Mouse (Mus musculus) adrenal gland, postnatal 36 days (tissue): ENCODE results near the gene Chil4. TPM values are rescaled to one million over a fixed set of nuclear protein-coding genes. Genes with fewer than 3 reads are reported as not detected.
"Not testable (repeated sequence)": the region's sequence is repeated elsewhere in the genome, so short reads cannot be mapped to it uniquely, and the experiment has no call there.

Source experiments
- DNase-seq, 2 experiments: peaks; one replicate each; pipeline ENCODE4 v3.0.0; 2021; ENCODE audit warnings: mixed read lengths in 1 of 2
- long read RNA-seq, 2 experiments: library from polyadenylated mRNA; stranded (forward); transcript quantifications; one replicate each; pipeline ENCODE4 v2.0.0; 2021; ENCODE audit warnings: borderline sequencing depth in 2 of 2
- total RNA-seq, 2 experiments: library from RNA; stranded (reverse); gene quantifications; 2 replicates each; pipeline ENCODE4 v1.2.3; 2021

Chil4 gene
- total RNA-seq = not detected
- long read RNA-seq, experiment 1 = 0 reads
- long read RNA-seq, experiment 2 = 0 reads

DNA sequence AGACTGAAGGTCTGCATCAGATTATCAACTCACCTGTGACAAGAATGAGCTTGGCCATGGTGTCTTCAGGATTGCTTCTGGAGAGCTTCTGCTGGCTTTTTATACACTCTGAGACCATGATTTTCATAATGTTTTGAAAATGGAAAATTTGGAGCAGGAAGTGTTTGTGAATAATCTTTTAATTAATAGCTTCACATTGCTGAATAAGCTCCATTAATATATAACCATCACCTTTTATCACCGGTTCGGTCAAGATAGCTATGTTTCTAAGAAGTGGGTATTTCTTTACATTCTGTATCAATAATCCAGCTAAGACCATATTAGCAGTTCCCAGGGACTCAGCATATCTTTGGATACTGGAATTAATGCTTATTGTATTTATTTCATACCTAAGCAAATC, at the start of gene Chil4:
Gene Chil4 (minus strand): TSS at position 101 of the 400 bp plus-strand sequence.
- DNase-seq = no peak

DNA sequence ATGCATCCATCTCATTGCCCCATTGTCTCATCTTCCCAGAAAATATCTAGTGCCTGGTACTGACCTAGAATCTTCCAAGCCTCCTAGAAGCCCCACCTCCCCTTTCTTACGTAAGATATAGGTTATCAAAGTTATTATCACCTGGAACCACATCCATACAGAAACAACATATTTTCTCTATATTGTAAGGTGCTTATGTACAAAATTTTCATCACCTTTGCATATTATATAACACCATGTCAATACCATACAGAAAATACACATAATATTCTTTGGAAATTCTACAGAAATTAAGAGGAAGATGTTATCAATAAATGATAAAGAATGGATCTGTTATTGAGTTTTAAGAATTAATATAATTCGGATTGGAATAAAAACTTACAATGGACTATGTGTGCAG, 46.5 kb upstream of the Chil4 start:
- no peak for DNase-seq

DNA sequence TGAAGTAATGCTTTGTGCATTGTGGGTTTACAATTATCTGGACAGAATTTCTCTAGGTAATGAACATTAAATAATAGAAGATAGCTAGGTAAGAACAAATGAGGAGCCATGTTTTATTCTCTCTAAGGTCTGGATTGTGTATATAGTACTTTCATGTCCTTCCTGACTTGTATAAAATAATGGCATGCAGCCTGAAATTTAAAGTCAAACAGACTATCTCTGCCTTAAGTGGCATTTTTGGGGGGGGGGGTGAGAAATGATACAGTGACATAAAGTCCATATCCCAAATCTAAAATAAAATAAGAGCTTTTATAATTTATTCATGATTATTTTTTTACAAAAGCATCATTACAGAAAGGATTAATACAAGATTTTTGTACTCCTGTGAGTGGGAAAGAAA, 45.5 kb upstream of the Chil4 start:
- DNase-seq = no peak

DNA sequence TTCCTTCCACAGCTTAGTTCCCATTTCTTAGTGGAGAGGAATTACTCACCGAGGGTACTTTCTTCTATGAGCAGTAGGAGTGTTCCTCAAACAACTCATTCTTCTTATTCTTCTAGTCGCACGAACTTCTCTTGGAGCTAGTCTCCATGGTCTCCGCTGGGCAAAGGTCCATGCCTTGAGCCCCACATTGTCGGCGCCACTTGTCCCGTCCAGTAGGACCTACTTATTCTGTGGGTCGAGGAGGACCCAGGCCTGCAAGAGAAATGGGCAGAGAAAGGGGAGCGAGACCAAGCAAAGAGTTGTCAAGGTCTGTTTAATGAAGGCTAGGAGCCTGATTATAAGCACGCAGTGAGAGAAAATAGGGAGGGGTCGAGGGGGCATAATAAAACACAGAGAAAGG, 37.8 kb upstream of the Chil4 start:
- DNase-seq = not testable (repeated sequence)

DNA sequence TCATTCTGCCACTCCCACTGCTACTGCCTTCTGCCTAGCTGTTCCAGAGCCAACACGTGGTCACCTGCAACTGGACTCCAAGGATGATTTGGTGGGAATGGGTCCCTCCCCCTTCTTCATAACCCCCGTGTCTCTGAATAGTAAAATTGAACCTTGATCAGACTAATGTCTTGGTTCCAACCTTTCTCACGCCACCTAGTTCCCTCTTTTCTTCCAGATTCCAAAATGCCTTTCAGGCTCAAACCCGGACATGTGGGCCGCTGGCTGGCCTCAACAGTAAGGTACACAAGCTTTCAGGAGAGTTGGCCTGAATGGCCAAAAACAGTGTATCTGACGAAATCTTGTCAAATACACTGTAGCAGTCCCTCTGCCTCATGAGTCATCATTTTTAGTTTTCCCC, 33.4 kb upstream of the Chil4 start:
- DNase-seq = no peak

DNA sequence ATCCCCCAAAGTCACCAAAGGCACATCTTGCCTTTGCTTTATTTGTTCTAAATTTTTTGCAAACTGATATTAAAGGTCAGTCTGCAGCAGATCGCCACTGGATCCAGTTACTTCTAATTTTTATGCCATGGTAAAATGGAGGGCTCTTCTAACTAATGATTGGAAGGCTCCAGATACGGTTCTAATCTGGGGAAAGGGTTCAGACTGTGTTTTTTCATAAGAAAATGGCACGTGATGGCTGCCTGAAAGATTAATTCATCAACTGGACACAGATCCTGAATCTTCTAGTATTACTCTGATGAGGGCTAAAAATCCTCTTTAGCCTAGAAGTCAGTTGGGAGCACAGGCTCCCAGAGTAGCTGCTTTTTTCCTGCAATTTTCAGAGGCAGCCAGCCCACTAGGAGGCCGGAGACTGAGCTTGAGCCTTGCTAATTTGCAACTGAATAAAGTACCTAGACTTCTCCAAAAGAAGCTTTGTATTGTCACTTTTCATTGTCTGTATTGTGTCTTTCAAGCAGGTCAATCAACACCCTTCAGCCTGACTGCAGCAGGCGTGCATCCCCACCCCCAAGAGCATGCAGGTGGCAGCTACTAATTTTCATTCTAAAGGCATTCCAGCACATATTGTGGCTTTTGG, 31.6 kb upstream of the Chil4 start:
- DNase-seq = not testable (repeated sequence)

DNA sequence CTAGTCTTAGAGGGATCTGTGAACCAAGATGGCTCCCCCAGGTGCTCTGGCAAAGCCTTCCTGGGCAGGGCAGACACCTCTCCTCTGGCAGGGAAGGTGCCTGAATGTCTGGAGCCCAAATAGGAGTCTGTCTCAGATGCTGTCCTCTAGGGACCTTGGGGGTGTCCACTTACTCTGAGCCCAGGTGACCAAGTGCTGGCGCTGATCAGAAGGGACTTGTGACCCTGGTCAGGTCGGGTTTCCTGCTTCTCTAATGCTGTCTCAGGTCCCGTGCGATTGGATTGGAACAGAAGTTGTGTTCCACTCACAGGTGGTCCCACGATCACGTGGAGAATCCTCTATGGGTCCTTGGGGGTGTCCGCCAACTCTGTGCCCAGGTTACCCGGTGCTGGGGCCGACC, 28.1 kb upstream of the Chil4 start:
- not testable (repeated sequence) for DNase-seq

DNA sequence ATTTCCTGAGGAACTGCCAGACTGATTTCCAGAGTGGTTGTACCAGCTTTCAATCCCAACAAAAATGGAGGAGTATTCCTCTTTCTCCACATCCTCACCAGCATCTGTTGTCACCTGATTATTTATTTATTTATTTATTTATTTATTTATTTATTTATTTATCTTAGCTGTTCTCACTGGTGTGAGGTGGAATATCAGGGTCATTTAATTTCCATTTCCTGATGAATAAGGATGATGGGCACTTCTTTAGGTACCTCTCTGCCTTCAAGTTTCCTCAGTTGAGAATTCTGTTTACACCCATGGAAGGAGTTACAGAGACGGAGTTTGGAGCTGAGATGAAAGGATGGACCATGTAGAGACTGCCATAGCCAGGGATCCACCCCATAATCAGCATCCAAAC, 20.9 kb upstream of the Chil4 start:
- not testable (repeated sequence) for DNase-seq

DNA sequence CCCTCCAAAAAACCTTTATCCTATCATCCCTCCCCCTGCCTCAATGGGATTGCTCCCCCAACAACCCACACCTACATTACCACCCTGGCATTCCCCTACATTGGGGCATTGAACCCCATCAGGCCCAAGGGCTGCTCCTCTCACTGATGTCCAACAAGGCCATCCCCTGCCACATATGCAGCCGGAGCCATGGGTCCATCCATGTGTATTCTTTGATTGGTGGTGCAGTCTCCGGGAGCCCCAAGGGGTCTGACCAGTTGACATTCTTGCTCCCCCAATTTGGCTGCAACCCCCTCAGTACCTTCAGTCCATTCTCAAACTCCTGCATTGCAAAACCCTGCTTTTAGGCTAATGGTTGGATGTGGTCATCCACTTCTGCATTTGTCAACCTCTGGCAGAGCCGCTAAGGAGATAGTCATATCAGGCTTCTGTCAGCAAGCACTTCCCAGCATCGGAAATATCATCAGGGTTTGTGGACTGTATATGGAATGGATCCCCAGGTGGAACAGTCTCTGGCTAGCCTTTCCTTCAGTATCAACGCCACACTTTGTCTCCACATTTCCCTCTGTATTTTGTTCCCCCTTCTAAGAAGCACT, 20.0 kb upstream of the Chil4 start:
- no peak for DNase-seq

DNA sequence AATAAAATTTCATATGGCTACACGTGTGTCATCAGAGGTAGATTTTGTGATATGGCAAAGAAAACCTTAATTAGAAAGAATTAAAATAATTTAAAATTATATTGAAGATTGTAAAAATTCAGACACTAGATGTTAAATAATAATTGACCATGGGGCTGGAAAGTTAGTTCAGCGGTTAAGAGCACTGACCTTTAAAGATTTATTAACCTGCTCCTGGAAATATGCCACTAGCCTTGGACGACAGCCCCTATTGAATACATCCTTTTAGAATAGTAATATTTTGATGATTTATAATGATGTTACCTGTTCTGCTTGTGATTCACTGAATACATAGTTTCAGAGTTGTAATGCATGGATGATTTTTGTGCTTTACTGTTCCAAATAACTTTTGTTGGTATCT, 4.1 kb upstream of the Chil4 start:
- DNase-seq = not testable (repeated sequence)

DNA sequence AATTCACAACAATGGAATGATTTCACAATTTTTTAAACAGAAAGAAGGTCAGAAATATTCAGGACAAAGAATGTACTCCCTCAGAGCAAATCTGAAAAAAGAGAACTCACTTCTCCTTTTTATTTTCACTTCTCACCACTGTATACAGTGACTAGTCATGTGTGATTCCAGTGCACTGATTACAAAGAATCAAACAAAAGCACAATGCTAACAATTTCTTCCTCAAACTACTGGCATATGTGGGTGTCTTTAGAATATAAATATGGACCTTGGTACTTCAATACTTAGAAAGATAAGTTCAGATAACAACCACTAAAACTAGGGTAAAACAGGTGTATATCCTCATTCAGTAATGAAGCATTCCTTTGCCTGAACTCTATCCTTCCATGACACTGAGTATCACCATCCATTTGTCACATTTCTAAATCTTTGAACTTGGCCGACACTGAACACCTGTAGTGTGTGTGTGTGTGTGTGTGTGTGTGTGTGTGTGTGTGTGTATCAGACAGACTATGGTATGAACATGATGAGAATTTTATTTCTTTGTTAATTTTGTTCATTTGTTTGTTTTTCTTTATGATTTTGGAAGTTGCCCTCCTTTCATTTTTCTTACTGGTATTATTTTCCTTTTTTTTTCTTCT, 2.4 kb upstream of the Chil4 start:
- no peak for DNase-seq

DNA sequence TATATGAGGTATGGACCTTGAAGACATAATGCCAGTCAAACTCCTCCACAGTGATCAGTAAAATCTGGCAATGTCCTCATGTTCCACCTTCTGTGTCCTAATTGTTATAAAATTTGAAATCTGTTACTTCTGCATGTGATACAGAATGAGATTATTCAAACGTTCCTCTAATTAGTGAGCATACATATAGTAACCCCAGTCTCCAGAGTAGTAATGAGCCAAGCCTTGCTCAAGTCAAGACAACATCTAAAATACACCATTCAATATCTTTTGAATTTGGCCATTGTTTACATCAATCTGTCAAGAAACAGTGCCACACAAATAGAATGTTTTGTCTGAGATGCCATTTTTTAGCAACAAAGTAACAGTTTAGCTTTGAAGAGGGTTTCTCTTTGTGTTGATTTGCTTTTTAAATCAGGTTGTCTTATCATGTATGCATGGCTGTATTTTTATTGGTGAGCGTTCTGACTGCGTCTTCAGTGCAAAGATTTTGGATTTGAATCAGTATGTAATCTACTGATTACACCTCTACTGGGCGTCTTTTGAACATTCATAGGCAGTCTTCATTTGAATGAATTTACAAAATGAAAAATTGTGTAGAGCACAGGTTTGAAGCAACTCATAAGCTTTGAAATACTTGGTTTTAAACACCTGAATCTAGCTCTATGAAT, 888 bp downstream of the Chil4 start:
- not testable (repeated sequence) for DNase-seq

DNA sequence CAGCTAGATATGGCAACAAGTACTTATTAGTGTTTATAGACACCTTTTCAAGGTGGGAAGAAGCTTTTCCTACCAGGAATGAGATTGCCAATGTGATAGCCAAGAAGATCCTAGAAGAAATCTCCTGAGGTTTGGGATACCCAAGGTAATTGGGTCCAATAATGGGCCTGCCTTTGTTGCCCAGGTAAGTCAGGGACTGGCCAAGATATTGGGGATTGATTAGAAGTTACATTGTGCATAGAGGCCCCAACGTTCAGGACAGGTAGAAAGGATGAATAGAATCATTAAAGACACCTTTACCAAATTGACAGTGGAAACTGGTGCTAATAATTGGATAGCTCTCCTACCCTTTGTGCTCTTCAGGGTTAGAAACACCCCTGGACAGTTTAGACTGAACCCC, 21.3 kb downstream of the Chil4 start:
- not testable (repeated sequence) for DNase-seq

DNA sequence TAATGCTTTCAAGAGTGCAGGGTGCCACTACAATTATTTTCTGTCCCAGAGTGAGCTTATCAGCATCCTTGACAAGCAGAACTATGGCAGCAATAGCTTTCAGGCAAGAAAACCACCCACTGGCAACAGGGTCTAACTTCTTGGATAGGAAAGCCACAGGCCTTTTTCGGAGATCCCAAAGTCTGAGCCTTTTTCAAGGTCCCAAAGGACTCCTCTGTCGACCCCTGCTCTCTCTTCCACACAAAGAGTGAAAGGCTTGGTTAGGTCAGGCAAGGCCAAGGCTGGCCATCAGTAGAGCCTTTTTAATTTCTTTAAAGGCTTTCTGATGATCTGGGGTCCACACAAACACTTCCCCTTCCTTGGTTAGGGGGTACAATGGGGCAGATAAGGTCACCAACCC, 22.1 kb downstream of the Chil4 start:
- DNase-seq = not testable (repeated sequence)

DNA sequence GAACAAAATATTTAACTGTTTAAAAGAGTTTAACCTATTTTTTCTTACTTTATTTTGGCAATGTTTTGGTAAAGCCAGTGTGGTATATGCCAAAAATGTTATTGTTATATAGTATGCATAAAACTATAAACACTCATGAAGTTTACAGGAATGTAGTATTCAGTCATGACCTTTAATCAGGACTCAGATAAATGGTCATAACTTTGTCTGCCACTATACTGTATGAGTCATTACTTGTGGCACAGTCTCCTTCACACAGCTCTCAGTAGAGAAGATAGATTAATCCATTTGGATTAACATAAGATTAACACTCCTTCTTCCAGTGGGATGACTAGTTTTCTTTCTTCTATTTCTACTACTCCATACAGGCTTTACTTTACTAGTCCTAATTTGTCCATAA, 23.0 kb downstream of the Chil4 start:
- no peak for DNase-seq

DNA sequence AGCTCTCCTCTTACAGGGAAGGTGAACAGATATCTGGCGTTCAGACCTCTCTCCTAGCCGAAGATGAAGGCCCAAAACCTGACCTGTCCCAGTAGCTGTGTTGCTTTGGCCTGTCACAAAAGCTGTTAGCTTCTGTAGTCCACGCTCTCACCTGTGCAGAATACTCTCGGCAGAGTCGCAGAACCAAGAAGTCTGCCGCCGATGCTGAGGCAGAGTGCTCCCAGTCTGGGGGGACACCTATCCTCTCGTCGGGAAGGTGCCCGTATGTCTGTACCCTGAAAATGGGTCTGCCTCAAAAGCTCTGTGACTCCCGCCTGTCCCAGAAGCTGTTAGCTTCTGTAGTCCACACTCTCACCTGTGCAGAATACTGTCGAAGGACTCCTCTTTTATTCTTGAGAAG, 23.8 kb downstream of the Chil4 start:
- no peak for DNase-seq

DNA sequence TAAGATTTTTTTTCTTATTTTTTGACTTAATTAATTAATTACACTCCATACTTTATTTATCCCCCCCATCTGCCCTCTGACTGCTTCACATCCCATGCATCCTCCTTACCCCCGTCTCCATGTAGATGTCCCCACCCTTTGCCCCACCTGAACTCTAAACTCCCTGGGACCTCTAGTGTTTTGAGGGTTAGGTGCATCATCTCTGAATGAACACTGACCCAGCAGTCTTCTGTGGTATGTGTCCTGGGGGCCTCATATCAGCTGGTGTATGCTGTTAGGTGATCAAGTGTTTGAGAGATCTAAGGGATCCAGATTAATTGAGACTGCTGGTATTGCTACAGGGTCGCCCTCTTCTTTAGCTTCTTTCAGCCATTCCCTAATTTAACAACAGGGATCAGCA, 31.3 kb downstream of the Chil4 start:
- no peak for DNase-seq

DNA sequence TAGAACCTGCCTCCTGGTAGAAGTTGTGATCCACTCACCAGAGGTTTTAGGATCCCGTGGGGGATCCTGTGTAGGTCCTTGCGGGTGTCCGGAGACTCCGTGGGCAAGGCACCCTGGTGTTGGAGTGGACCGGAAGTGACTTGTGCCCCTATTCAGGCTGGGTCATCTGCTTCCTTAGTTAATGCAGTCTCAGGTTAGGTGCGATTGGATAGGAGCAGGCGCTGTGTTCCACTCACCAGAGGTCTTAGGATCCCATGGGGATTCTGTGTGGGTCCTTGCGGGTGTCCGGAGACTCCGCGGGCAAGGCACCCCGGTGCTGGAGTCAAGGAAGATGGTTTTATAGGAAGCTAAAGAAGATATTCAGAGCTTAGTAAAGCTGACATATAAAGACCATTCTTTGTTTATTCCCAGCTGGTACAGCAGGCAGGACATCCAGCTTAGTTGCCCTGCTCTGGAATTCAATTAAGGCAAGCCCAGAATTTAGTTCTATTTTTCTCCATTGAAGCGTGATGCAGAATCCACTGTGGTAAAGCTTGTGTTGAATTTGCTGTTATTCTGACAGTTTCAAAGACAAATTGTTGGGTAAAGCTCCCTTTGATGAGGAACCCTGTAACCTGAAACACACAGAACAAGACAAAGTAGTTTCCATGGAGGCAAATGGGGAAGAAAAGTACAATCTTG, 41.7 kb downstream of the Chil4 start:
- no peak for DNase-seq

DNA sequence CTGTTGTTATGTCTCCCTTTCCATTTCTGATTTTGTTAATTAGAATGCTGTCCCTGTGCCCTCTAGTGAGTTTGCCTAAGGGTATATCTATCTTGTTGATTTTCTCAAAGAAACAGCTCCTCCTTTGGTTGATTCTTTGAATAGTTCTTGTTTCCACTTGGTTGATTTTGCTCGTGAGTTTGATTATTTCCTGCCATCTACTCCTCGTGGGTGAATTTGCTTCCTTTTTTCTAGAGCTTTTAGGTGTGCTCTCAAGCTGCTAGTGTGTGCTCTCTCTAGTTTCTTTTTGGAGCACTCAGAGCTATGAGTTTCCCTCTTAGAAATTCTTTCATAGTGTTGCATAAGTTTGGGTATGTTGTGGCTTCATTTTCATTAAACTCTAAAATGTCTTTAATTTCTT, 44.3 kb downstream of the Chil4 start:
- DNase-seq = not testable (repeated sequence)

DNA sequence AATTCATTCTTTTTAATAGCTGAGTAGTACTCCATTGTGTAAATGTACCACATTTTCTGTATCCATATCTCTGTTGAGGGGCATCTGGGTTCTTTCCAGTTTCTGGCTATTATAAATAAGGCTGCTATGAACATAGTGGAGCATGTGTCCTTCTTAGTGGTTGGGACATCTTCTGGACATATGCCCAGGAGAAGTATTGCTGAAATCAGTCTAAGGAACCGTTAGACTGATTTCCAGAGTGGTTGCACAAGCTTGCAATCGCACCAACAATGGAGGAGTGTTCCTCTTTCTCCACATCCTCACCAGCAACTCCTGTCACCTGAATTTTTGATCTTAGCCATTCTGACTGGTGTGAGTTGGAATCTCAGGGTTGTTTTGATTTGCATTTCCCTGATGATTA, 46.8 kb downstream of the Chil4 start:
- not testable (repeated sequence) for DNase-seq

DNA sequence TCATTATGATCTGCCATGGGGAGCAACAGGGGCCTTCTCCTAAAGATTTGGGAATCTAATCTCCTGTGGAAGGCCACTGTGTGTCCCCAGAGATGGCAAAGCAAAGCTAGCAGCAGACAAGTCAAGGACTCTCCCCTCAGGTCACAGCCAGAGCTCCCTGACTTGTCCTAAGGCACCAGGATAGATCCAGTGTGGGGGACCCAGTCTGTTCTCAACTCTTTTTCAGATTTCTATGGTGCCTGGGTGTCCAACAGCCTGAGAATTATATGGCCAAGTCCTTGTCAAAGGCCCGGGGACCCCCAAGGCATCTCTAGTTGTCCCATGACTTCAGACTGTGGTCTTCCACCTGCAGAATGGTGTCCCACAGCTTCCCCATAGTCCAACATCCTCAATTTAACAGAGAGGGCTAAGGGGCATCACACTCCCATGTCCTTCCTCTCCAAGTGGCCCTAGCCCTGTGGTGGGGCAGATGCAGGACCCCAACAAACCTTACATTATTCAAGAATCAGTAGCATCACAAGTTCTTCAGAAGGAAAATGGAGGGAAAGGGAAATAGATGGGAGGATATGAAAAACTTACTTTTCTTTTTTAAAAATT, 48.1 kb downstream of the Chil4 start:
- DNase-seq = no peak

DNA sequence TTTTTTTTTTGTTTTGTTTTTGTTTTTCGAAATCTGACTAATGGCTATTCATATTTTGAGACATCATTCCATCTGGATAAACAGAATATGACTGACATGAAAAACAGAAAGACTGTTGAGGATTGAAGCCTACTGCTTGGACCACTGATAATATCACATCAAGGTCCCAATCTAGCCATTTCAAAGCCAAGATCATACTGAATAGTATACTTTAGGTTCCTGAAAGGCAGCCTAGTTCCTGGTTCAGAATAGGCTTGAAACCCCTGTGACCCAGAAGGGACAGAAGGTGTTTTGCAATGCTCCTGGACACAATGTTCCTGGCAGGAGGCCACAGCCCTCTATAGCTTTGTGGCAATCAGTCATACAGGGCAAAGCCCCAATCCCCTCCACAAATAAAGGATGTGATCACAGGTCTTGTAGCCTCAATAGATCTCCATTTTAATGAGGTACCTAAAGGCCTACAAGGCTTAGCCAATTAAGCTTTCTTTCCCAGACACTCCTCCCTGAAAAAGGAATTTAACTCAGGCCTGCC, 48.7 kb downstream of the Chil4 start:
- DNase-seq = peak; percentile 7 to 19
